Mouse (Mus musculus) left cerebral cortex, postnatal 4 days (tissue): Measurements from ENCODE around the gene Arhgap21. TPM values are rescaled to one million over a fixed set of nuclear protein-coding genes. Genes with fewer than 3 reads are reported as not detected.
A peak's percentile ranks its signal among the peaks of the same experiment; 100 is the strongest.

Experiments used
- DNase-seq: peaks from one replicate; pipeline ENCODE4 v3.0.0-alpha.2; 2022
- intact Hi-C: fragments of 180-260 bp; cut with DNase I; formaldehyde crosslinking; loops from one replicate; pipeline ENCODE4 v1.15.1; 2025
- total RNA-seq, 2 experiments: library from RNA; stranded (reverse); gene quantifications; 2 replicates each; pipeline ENCODE4 v1.2.3; 2021

The Arhgap21 gene
- total RNA-seq, 2 experiments from 2014 or later, result 235 to 259 TPM

DNA sequence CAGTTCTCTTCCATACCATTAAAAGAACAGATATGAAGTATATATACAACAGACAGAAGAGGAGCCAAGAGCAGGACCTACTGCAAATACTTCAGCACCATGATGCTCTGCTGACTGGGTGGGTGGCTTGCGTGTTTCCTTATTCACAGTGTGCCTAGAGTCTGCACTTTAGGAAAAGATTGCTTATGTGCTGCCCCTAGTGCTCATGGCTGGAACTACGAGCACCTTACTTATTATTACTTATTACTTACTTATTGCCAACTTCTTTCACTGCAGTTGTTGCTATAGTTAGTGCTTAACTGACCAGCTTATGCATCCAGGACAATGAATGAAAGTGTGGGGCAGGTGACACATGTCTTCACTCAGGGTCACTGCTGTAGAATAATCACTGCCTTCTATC, 154.7 kb downstream of the Arhgap21 start:
- DNase-seq, result no peak
- intact Hi-C loops, result no loop called here

DNA sequence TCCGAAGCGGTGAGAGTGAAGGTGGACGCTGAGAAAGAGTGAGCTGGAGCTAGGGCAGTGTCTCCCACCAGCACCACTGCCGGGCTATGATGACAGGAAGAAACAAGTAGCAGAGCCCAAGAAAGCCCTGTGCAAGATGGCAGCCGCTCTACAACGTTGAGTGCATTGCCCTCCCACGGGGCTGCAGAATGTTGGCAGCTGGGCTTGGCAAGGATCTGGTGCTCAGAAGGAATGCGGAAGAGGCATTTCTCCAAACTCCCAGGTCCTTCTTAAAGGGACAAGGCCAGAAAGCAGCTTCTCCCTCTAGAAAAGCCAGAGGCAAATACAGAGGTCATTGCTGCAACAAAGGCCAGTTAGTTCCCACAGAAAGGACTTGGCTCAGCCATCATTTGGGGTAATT, 157.2 kb downstream of the Arhgap21 start:
- DNase-seq, result peak; percentile 58
- intact Hi-C loops, result no loop called here

DNA sequence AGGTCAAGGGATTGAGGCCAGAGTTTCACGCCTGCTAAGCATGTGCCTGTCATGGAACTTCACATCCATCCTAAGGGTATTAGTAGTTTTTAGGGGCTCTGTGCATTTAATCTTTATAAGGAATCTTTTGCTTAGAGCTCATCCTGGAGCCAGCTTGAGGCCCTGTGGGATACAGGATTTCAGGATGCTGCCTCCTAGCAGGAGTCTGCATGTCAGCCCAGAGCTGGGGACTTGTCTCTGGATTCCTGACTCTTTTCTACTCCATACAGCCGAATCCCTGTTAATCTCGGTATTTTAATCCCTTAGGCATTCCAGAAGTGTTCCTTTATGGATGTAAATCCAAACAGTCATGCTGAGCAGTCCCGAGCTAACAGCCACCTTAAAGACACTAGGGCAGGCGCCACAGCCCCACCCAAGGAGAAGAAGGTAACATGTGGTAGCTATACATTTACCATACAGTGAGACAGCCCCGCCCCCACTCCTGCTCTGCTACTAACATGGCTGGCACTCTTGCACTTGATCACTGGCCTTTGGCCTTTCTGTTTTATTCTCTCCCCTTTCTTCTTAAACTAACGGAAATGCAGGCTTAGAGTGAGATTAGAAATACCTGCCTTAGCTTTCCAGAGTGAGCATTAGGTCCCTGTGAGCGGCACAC, 167.3 kb downstream of the Arhgap21 start:
- intact Hi-C loops, result no loop called here
- DNase-seq, result no peak

Other genes with a start within 250 kb of the Arhgap21 start
- gene Enkur, start 236.5 kb upstream of the Arhgap21 start, total RNA-seq, result 1 to 10 TPM; 4.1 to 4.9 TPM
- 10 to 100 TPM; 19.4 to 20.0 TPM for gene Thnsl1, start 236.8 kb upstream of the Arhgap21 start, total RNA-seq